Mouse (Mus musculus) liver, adult (tissue): ENCODE results near the gene Cdkn2aipnl.

Experiments
- GATA4 ChIP-seq: IDR thresholded peaks from 2 replicates; pipeline ENCODE4 v1.6.1; 2014; ENCODE audit warnings: mild to moderate bottlenecking, low read length; ENCODE audit not compliant: insufficient replicate concordance

Gene Cdkn2aipnl

DNA sequence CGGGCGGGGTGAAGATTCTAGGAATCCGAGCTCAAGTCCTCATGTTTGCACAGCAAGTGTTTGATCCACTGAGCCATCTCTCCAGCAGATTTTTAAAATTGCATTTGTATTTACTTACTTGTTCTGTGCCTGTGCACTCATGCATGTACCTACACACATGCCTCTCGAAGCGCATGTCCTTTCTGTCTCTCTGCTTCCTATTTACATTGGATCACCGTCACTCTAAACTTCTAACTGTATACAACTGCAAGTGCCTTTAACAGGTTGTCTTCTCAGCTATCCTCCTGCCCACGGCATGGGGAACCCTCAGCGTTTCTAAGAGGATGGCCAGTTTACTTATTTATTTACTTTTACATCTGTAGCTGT is 27.9 kb upstream of the Cdkn2aipnl start:
- TF ChIP-seq GATA4: no peak

DNA sequence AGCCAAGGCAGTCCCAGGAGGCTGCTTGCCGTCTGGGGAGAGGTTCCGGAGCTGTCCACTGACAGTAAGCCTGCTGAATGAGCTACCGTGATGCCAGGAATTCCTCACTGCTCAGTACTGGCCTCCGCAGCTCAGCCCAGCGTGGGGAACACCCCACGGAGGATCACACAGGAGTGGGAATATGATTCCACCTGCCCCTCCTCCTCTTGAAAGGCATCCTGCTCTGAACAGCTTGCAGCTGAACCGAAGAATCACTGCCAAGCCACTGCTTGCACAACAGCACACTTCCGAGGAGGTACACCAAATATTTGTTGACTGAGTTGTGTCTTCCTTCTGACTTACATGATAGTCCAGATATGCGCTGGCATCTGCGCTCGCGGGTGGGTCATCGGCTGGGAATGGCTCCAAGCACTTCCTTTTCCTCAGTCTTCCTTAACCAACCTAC is 26.9 kb upstream of the Cdkn2aipnl start:
- TF ChIP-seq GATA4: no peak

DNA sequence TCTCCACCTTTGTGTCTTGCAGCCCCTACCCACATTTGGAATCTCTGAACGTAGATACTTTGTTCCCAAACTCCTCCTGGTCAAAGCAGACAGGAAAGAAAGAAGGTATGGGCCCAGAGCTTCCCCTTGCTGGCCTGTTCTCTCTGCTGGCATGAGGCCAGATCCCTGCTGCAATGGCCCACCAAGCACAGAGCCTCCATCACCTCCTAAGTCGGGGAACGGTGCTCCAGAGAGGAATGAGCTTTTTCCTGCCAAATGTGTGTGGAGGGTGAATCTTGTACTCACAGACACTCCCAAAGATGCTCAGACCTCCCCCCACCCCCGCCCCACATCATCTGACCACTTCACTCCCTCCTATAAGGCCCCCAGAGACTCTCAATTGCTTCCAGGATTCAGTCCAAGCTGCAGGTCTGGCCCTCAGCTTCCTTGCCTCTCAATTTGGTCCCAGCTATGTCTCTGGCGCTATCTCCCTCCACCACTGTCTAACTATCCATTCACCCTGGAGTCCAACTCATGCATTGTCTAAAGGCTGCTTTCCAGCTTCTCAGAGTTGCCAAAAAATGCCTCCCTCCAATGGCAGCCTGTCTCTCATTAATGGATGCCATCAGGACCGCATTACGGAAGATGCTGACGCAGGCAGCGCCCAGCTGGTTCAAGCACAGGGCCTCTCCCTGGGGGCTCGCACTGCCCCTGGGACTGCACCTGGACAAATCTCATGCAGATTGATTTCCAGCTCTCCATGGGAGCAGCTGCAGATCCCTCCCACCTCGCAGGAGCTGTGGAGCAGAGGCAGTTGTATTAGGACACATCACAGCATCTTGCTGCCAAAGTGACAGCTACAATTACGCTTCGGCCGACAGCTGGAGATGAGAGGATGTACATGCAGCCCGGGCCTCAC is 24.6 kb upstream of the Cdkn2aipnl start:
- no peak for TF ChIP-seq GATA4

GRCm38 (mm10) chr11:51943500-51943841 is 24.0 kb upstream of the Cdkn2aipnl start:
- no peak for TF ChIP-seq GATA4

GRCm38 (mm10) chr11:51944239-51944638 is 23.2 kb upstream of the Cdkn2aipnl start:
- no peak for TF ChIP-seq GATA4

- no peak for TF ChIP-seq GATA4
These were observed 21.9 kb upstream of the Cdkn2aipnl start for GRCm38 (mm10) chr11:51945548-51945947.

- no peak for TF ChIP-seq GATA4
These were observed 21.3 kb upstream of the Cdkn2aipnl start for GRCm38 (mm10) chr11:51946144-51946543.

DNA sequence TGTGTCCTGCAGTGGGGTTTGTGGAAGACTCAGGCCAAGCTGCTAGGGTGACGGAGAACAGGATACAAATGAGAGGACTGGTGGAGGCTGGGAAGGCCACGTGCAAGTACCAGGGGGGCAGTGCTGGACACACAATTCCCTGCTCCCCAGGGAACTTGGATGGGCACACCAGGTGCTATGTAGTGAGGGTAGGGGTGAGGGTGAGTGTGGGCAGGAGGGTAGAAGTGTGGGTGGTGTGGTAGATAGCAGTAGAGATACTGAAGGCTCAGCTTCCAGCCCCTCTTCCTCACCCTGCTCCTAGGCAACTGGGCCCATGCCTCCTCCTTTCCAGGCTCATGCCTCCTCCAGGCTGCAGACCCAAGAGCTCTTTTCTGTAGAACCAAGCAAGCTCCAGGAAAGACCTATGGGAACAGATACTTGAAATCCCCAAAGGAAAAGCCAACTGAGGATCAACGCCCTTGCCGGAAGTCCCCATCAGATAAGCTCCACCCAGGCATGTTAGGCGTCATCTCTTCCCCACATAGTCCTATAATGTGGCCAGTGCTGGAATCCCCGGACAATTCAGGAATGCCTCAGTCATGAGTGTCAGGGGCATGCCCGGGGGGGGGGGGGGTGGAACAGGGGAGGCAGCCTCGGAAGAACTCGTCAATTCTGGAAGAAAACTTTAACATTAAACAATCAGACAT is 18.2 kb upstream of the Cdkn2aipnl start:
- no peak for TF ChIP-seq GATA4

GRCm38 (mm10) chr11:51949919-51950318 is 17.5 kb upstream of the Cdkn2aipnl start:
- no peak for TF ChIP-seq GATA4

- no peak for TF ChIP-seq GATA4
These were observed 15.5 kb upstream of the Cdkn2aipnl start for GRCm38 (mm10) chr11:51951861-51952420.

- no peak for TF ChIP-seq GATA4
These were observed 11.3 kb upstream of the Cdkn2aipnl start for GRCm38 (mm10) chr11:51956112-51956511.

DNA sequence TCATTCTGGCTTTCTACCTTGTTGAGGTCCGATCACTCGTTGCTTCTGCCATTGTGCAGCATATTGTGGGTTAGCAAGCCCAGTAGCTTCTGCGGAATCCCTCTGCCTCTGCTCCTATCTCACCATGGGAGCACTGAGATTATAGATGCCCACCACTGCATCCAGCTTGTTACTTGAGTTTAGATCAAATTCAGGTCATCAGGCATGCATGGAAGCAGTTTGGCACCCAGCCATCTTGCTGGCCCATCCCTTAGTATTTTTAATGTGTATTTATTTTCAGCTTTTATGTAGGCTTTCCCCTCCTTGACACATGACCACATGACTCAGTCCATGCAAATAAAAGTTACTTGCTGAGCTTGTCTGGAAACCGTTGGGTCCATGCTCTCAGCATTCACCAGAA is 9.7 kb upstream of the Cdkn2aipnl start:
- TF ChIP-seq GATA4: no peak

DNA sequence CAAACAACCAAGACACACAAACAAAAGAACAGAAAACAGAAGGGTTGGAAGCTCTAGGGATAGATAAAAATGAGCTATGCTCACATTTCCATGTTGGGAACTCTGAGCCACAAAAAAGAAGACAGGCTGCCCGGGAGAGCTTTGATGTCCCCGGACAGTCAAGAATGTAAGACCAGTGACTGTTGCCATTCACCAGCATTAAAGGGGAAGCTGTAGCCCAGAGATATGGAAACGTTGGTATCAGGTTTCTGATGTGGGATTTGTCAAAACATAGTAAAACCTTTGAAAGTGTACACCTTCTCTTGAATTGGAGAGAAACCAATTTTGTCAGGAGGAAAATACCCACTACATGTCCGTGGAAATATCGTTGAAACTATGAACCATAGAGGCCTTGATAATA is 8.0 kb upstream of the Cdkn2aipnl start:
- no peak for TF ChIP-seq GATA4

DNA sequence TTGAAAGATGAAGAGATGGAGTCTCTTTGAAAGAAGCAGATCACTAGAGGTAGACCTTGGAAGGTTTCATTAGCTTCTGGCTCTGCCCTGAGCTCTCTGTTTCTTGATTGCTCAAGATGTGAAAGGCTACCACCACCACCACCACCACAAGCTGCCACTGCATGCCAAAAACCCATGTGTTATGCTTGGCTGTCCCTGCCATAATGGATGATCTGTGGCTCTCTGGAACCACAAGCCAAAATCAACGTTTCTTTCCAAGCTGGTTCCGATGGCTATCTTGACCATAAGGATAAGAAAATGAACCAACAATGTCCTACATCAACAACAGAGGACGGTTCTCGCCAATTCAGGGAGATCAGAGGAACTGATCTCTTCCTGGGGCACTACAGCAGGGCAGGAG is 7.4 kb upstream of the Cdkn2aipnl start:
- TF ChIP-seq GATA4: no peak

GRCm38 (mm10) chr11:51960967-51961471 is 6.4 kb upstream of the Cdkn2aipnl start:
- no peak for TF ChIP-seq GATA4

DNA sequence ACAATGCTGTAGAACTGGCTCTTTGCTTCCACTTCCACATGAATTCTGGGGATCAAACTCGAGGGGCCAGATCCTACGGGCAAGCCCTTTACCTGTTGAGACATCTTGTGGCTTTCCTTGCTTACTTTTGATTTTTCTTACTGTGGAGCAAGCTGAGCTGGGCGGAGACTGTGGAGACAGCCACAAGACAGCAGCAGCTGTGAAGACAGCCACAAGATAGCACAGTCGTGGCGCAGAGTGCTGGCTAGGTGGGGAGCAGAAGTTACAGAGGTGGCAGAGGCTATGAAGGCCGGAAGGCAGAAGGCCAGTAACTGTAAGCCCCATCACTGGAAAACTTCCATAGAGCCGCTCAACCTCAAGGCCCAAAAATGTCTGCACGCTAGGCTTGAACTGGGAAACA is 5.7 kb upstream of the Cdkn2aipnl start:
- no peak for TF ChIP-seq GATA4

- no peak for TF ChIP-seq GATA4
These were observed 5.2 kb upstream of the Cdkn2aipnl start for GRCm38 (mm10) chr11:51962277-51962676.

- TF ChIP-seq GATA4: no peak
These were observed 810 bp upstream of the Cdkn2aipnl start for GRCm38 (mm10) chr11:51966651-51967050.
